Mouse (Mus musculus): ENCODE results near the gene Scn10a. TPM values are rescaled to one million over a fixed set of nuclear protein-coding genes. Genes with fewer than 3 reads are reported as not detected.

The Scn10a gene
- polyA plus RNA-seq, 1 experiment from 2014 or later = 0.02 TPM

GRCm38 (mm10) chr9:119604607-119605006, 114.5 kb downstream of the Scn10a start:
- Histone ChIP-seq H3K9me3 (replicated peaks) (0 out of 2 replicates have a peak, but pooled peaks cover 4% of the 10 kb centered on the region), H3K27me3 (no peaks in the 10 kb centered on the region), H3K4me3 (replicated peaks) (no peak overlapping the region), H3K4me1 (replicated peaks) (no peaks in the 10 kb centered on the region), H3K4me2 (no peak overlapping the region), H3K27ac (no peak overlapping the region), H3K36me3 (no peaks in the 10 kb centered on the region), H3K9ac (no peak overlapping the region)
- no peak for DNase-seq
- ATAC-seq (ENCODE audit: low read depth) = no peak
- 70% methylated on average over 8 of the region's 8 CpGs for WGBS (ENCODE audit: insufficient replicate concordance)

GRCm38 (mm10) chr9:119598501-119598900, 120.6 kb downstream of the Scn10a start:
- no peaks in the 10 kb centered on the region for H3K36me3 ChIP-seq
- DNase-seq (no peak), ATAC-seq (ENCODE audit: low read depth) (no peak)
- 68% methylated on average over 10 of the region's 10 CpGs for WGBS (ENCODE audit: insufficient replicate concordance)
- no peaks in the 10 kb centered on the region for H3K4me1 ChIP-seq (replicated peaks)
- H3K9ac ChIP-seq = no peak overlapping the region
- H3K4me3 ChIP-seq (replicated peaks) = no peak overlapping the region
- no peak overlapping the region for H3K4me2 ChIP-seq
- H3K9me3 ChIP-seq (replicated peaks) = 0 out of 2 replicates have a peak, but pooled peaks cover 4% of the 10 kb centered on the region
- no peaks in the 10 kb centered on the region for H3K27me3 ChIP-seq
- H3K27ac ChIP-seq = no peak overlapping the region

- Histone ChIP-seq H3K9ac (no peak overlapping the region), H3K27me3 (no peaks in the 10 kb centered on the region), H3K4me2 (no peak overlapping the region), H3K27ac (no peak overlapping the region), H3K4me3 (replicated peaks) (no peak overlapping the region), H3K4me1 (replicated peaks) (no peaks in the 10 kb centered on the region), H3K36me3 (no peaks in the 10 kb centered on the region), H3K9me3 (replicated peaks) (0 out of 2 replicates have a peak, but pooled peaks cover 4% of the 10 kb centered on the region)
- WGBS (ENCODE audit: insufficient replicate concordance) = 71% methylated on average over 8 of the region's 8 CpGs
- DNase-seq (no peak), ATAC-seq (ENCODE audit: low read depth) (no peak)
Measured at GRCm38 (mm10) chr9:119597332-119597731, 121.8 kb downstream of the Scn10a start.

- Histone ChIP-seq H3K9ac (no peak overlapping the region), H3K27me3 (peaks cover 26% of the 10 kb centered on the region), H3K4me3 (replicated peaks) (no peak overlapping the region), H3K9me3 (replicated peaks) (no peaks in the 10 kb centered on the region), H3K4me2 (no peak overlapping the region), H3K36me3 (no peaks in the 10 kb centered on the region), H3K27ac (no peak overlapping the region), H3K4me1 (replicated peaks) (no peaks in the 10 kb centered on the region)
- DNase-seq (no peak), ATAC-seq (ENCODE audit: low read depth) (no peak)
- WGBS (ENCODE audit: insufficient replicate concordance) = 79% methylated on average over 8 of the region's 8 CpGs
Measured at GRCm38 (mm10) chr9:119589592-119589991, 129.5 kb downstream of the Scn10a start.

- no peaks in the 10 kb centered on the region for H3K9me3 ChIP-seq (replicated peaks)
- no peak overlapping the region for H3K4me3 ChIP-seq (replicated peaks)
- H3K9ac ChIP-seq = no peak overlapping the region
- H3K36me3 ChIP-seq = no peaks in the 10 kb centered on the region
- no peak overlapping the region for H3K4me2 ChIP-seq
- DNase-seq = no peak
- H3K4me1 ChIP-seq (replicated peaks) = no peaks in the 10 kb centered on the region
- no peak for ATAC-seq (ENCODE audit: low read depth)
- H3K27me3 ChIP-seq = peaks cover 26% of the 10 kb centered on the region
- WGBS (ENCODE audit: insufficient replicate concordance) = 31% methylated on average over 26 of the region's 26 CpGs
- no peak overlapping the region for H3K27ac ChIP-seq
Measured at GRCm38 (mm10) chr9:119588763-119589449, 130.2 kb downstream of the Scn10a start.

- Histone ChIP-seq H3K27me3 (peaks cover 64% of the 10 kb centered on the region), H3K27ac (no peak overlapping the region), H3K9me3 (replicated peaks) (no peaks in the 10 kb centered on the region), H3K4me2 (no peak overlapping the region), H3K36me3 (no peaks in the 10 kb centered on the region), H3K4me3 (replicated peaks) (no peak overlapping the region), H3K9ac (no peak overlapping the region), H3K4me1 (replicated peaks) (peaks cover 10% of the 10 kb centered on the region)
- DNase-seq (peak; percentile 42), ATAC-seq (ENCODE audit: low read depth) (0 out of 2 replicates have a peak, but pooled peaks have one; percentile 29)
- WGBS (ENCODE audit: insufficient replicate concordance) = 3% methylated on average over 6 of the region's 6 CpGs
Measured at GRCm38 (mm10) chr9:119580668-119581067, 138.5 kb downstream of the Scn10a start.

GRCm38 (mm10) chr9:119580187-119580586, 138.9 kb downstream of the Scn10a start:
- Histone ChIP-seq H3K4me3 (replicated peaks) (no peak overlapping the region), H3K4me2 (no peak overlapping the region), H3K36me3 (no peaks in the 10 kb centered on the region), H3K9me3 (replicated peaks) (no peaks in the 10 kb centered on the region), H3K9ac (no peak overlapping the region), H3K27me3 (peaks cover 64% of the 10 kb centered on the region), H3K4me1 (replicated peaks) (peaks cover 10% of the 10 kb centered on the region), H3K27ac (no peak overlapping the region)
- DNase-seq = no peak
- ATAC-seq (ENCODE audit: low read depth) = no peak
- 81% methylated on average over 17 of the region's 17 CpGs for WGBS (ENCODE audit: insufficient replicate concordance)

- ATAC-seq (ENCODE audit: low read depth) (peak; percentile 52), DNase-seq (no peak)
- Histone ChIP-seq H3K9me3 (replicated peaks) (no peaks in the 10 kb centered on the region), H3K4me3 (replicated peaks) (peak within 1 kb of the TSS; percentile 52), H3K27ac (no peak within 1 kb of the TSS), H3K9ac (no peak within 1 kb of the TSS), H3K27me3 (peaks cover 76% of the 10 kb centered on the region), H3K4me1 (replicated peaks) (peaks cover 10% of the 10 kb centered on the region), H3K36me3 (no peaks in the 10 kb centered on the region), H3K4me2 (peak within 1 kb of the TSS; percentile 71)
- 2% methylated on average over 64 of the region's 99 CpGs for WGBS (ENCODE audit: insufficient replicate concordance)
Measured at GRCm38 (mm10) chr9:119578636-119579438, 140.3 kb downstream of the Scn10a start, which contains the start of gene Scn5a. Scn5a (minus strand) TSS chr9:119579016.

- ATAC-seq (ENCODE audit: low read depth) (no peak), DNase-seq (no peak)
- 5% methylated on average over 24 of the region's 24 CpGs for WGBS (ENCODE audit: insufficient replicate concordance)
- Histone ChIP-seq H3K27ac (no peak overlapping the region), H3K36me3 (no peaks in the 10 kb centered on the region), H3K9ac (no peak overlapping the region), H3K4me1 (replicated peaks) (peaks cover 10% of the 10 kb centered on the region), H3K4me2 (peak overlapping the region; percentile 71), H3K27me3 (peaks cover 78% of the 10 kb centered on the region), H3K9me3 (replicated peaks) (no peaks in the 10 kb centered on the region), H3K4me3 (replicated peaks) (peak overlapping the region; percentile 52)
Measured at GRCm38 (mm10) chr9:119578311-119578635, 140.8 kb downstream of the Scn10a start.

GRCm38 (mm10) chr9:119576977-119577376, 142.1 kb downstream of the Scn10a start:
- H3K27me3 ChIP-seq = peaks cover 90% of the 10 kb centered on the region
- no peak for ATAC-seq (ENCODE audit: low read depth)

GRCm38 (mm10) chr9:119575732-119576131, 143.4 kb downstream of the Scn10a start:
- WGBS (ENCODE audit: insufficient replicate concordance) = 49% methylated on average over 9 of the region's 9 CpGs
- Histone ChIP-seq H3K4me3 (replicated peaks) (no peak overlapping the region), H3K9ac (no peak overlapping the region), H3K9me3 (replicated peaks) (no peaks in the 10 kb centered on the region), H3K4me1 (replicated peaks) (peaks cover 10% of the 10 kb centered on the region), H3K4me2 (no peak overlapping the region), H3K27ac (no peak overlapping the region), H3K36me3 (no peaks in the 10 kb centered on the region), H3K27me3 (peaks cover 96% of the 10 kb centered on the region)
- DNase-seq (no peak), ATAC-seq (ENCODE audit: low read depth) (no peak)

More at GRCm38 (mm10) chr9:119576977-119577376, 142.1 kb downstream of the Scn10a start:
- Histone ChIP-seq H3K4me2 (no peak overlapping the region), H3K27ac (no peak overlapping the region), H3K9ac (no peak overlapping the region), H3K4me3 (replicated peaks) (no peak overlapping the region), H3K9me3 (replicated peaks) (no peaks in the 10 kb centered on the region), H3K36me3 (no peaks in the 10 kb centered on the region), H3K4me1 (replicated peaks) (peaks cover 10% of the 10 kb centered on the region)
- DNase-seq = no peak
- WGBS (ENCODE audit: insufficient replicate concordance) = 32% methylated on average over 2 of the region's 2 CpGs

Data from liver, embryonic 13.5 days (tissue).